Mouse (Mus musculus): ENCODE measurements around the gene Adamts17. TPM values are rescaled to one million over a fixed set of nuclear protein-coding genes. Genes with fewer than 3 reads are reported as not detected.

The Adamts17 gene
- total RNA-seq, 2 experiments from 2014 or later: 19.0 to 24.1 TPM

DNA sequence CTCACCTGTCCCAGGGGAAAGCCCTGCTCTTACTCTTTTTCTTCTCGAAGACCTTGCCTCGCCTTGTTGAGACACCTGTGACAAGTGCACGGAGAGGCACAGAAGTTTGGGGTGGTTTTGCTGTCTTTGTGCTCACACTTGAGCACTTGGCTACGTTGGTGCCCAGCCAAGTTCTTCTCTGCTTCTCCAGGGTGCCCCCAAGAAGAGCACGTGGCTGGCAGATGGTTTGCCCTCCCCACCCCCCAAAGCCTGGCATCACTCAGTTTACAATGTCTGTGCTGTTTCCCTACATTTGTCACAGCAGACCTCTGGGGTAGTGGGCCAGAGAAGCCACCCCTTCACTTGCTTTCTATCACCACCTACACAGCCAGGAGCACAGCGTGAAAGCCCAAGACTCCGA lies 1.6 kb downstream of the Adamts17 start:
- intact Hi-C loops (cut with DNase I): loop anchor here (2.0 to 5.0 kb wide), 2 partner anchors 356 to 790 kb away; no protein-coding TSS in a partner anchor
- DNase-seq (ENCODE audit: extremely low spot score in 1 of 2, low spot score in 2 of 2): peak in 1 of 2 experiments; percentile 55

DNA sequence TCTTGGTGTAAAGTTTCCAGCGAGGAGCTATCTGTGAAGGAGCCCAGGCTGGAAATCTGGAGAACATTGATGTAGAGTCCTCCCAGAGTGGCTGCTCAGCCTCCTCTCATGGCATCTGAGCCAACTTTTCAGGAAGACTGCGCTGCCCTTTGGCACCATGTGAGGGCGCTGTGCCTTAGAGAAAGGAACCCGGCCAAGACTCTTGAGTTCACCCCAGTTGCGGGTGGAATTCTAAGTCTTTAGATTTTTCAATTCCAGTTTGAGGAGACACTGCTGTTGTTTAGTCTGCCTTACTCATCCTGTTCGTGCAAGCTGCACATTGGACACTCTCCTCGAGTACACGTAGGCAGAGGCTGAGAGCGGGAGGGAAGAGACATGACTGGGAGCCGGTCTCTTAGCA lies 2.5 kb downstream of the Adamts17 start:
- intact Hi-C loops (cut with DNase I): loop anchor here (5.0 kb wide), 1 partner anchor 355 kb away; no protein-coding TSS in a partner anchor
- DNase-seq (ENCODE audit: extremely low spot score in 1 of 2, low spot score in 2 of 2): peak; percentile 81 to 82

DNA sequence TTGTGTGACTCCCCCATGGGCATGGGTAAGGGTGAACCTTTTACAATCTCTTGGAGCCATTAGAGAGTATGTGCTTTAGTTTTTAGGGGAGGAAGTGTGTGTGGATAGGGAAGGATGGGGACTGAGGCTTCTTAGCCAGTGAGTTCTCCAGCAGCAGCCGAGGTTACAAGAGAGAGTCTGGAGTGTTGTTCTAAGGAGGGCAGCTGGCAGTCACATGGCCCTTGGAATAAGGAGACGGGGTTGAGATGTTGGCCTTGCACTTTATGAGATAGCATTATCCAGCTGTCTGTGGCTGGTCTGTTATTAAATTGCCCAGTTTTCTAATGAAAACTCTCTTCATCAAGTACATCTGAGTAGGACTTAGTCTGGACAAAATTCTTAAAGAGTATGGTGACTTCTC lies 4.3 kb downstream of the Adamts17 start:
- DNase-seq (ENCODE audit: extremely low spot score in 1 of 2, low spot score in 2 of 2): no peak
- intact Hi-C loops (cut with DNase I): loop anchor here (5.0 kb wide), 1 partner anchor 353 kb away; no protein-coding TSS in a partner anchor

DNA sequence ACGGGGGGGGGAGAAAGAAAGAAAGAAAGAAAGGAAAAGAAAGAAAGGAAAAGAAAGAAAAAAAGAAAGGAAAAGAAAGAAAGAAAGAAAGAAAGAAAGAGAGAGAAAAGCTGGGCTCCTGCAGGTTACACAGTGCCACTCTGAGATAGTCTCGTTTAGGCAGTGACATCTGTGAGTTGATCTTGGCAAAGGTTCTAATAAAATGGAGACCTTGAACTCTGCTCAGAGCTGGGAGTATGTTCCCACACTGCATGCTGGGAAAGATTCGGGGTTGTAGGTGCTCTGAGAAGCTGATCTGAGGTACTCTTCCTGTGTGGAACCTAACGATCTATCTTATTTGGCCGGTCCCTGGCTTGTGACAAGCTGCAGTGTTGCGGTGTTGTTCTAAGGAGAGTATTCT lies 7.0 kb downstream of the Adamts17 start:
- no peak for DNase-seq (ENCODE audit: extremely low spot score in 1 of 2, low spot score in 2 of 2)
- intact Hi-C loops (cut with DNase I): no loop called here

DNA sequence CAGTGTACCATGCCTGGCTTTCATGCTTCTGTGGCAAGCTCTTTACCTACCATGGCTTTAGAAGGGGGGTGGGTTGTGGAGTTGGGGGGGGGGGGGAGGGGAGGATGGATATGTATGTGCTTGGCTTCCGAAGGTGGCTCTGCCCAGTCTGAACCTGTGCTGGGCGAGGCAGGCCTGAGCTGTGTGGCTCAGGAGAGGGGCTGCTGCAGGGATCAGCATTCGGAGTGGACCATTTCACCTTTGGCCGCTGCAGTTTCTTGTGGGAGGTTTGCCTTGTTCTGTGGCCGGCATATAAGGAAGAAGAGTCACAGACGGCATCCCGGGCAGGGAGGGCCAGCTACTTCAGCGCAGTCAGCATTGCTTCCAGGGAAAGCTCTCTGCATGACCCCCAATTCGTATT lies 7.8 kb downstream of the Adamts17 start:
- intact Hi-C loops (cut with DNase I): no loop called here
- DNase-seq (ENCODE audit: extremely low spot score in 1 of 2, low spot score in 2 of 2): no peak

DNA sequence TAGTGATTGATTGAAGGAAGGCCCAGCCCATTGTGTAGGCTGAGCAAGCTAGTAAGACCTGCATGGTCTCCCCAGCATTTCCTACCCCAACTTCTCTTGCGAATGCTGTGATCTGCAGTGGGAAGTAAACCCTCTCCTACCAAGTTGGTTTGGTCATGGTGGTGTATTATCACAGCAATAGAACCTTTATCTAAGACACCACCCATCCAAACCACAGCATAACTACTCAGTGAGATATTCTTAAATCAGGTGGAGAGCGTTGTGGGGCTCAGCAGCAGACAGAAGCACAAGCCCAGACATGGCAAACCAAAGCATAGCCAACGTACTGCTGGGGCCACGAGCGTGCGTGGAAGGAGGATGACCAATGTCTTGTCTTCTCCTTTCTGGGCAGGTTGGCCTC lies 9.8 kb downstream of the Adamts17 start:
- no peak for DNase-seq (ENCODE audit: extremely low spot score in 1 of 2, low spot score in 2 of 2)
- intact Hi-C loops (cut with DNase I): no loop called here

DNA sequence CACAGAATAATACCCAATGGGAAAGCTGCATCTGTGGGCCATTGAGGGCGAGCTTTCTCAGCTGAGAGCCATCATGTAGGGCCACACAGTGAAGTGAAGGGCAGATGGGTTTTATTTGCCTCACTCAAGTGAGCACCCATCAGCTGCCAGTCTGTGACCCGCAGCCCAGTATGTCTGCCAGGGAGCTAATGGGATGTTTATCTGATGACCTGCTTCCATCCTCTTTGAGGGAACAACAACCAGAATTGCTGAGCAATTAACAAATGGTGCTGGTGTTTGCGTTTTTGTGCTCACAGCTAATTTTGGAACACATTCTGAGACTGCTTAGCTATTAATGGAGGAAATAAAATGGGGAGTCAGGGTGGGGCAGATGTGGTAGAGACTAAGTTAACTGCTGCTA lies 12.6 kb downstream of the Adamts17 start:
- intact Hi-C loops (cut with DNase I): no loop called here
- no peak for DNase-seq (ENCODE audit: extremely low spot score in 1 of 2, low spot score in 2 of 2)

DNA sequence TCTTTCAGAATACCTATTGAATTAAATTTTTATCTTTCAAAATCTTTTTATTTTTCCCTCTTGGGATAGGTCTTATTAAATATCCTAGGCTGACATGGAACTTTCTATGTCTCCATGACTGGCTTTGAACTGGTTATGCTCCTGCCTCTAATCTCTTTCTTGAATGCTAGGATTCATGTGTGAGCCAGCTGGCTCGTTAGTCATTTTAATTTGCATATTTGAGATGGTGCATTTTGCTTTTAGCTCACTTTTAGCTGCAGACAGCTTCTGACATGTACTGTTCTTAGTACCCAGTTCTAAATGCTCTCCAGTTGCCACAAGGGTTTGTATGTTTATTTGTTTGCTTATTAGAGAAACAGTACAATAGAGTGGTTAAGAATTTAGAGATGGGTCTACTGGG lies 18.1 kb downstream of the Adamts17 start:
- intact Hi-C loops (cut with DNase I): no loop called here
- no peak for DNase-seq (ENCODE audit: extremely low spot score in 1 of 2, low spot score in 2 of 2)

DNA sequence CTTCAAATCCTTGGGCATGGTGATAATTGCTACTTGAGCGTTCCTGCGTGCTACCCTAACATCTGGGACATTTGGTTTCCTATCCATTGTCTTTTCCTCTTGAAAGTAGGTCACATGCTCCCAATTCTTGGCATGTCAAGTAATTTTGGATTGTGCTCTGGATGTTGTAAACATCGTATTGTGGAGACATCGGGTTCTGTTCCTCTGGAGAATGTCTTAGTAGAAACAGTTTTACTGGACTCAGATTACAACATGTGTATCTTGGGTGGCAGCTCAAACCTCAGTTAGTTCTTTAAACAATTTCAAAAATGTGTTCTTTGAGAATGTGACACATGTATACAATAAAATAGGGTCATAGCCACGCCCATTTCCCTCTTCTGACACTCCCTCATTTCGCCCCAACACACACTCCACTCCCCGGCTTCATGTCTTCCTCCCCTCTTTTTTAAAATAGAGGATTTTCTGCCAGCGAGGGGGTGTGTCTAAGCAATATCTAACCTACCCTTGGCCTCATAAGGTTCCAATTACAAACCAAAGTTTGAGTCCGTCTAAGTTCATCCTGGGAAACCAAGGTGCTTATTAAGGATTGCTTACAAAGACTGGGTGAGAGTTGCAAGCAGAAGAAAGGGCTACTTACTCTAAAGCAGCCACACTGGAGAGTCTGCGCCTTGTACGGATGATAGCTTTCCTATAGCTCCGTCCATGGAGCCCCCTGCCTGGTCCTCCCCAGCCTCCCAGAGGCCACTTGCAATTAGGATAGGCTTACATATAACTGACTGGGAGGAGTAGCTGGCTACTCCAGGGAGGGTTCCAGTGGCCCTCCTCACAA lies 18.9 kb downstream of the Adamts17 start:
- intact Hi-C loops (cut with DNase I): no loop called here
- no peak for DNase-seq (ENCODE audit: extremely low spot score in 1 of 2, low spot score in 2 of 2)

DNA sequence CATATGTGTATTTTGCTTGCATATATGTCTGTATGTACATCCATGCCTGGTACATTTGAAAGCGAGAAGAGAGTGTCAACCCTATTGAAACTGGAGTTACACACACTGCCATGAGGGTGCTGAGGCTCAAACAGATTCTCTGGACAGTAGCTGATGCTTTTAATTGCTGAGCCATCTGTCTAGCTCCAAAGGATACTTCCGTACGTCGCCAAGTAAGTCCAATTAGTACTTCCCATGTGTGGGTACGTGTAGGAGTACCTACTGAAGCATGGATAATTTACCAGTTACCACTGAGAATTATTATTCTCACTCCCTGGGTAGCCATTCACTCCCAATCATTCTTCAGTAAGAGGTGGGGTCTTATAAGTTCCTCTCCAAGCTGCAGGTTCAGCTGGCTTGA lies 19.7 kb downstream of the Adamts17 start:
- DNase-seq (ENCODE audit: extremely low spot score in 1 of 2, low spot score in 2 of 2): no peak
- intact Hi-C loops (cut with DNase I): no loop called here

DNA sequence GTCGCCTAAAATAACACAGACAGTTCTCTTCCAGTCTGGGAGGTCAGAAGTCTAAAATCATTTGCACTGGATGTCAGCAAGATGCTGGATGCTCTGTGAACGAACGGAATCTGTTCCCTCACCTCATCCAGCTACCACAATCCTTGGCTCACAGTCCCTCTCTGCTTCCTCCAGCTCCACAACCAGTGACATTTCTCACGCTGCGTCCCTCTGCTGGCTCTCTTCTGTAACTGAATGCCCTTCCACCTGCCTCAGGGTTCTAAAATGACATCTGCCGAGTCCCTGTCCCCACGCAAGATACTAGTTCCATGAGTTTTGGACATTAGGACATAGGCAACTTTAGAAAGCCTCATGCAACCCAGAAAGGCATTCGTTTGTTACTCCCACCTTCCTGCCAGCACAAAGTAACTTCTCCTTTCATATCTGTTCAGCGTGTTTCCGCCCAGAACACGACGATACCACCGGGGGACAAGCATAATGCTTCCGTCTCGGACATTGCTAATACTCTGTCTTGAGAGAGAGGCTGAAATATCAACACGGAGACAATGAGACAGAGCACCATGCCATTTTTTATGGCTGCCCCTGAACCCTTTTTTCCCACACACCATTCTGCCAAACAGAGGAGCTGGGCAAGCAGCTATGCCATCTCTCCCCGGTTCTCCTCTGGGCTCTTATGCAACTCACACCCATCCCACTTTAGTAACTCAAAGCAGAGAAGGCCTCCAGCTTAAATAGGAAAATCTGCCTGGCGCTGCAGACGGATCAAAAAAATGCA lies 27.6 kb downstream of the Adamts17 start:
- intact Hi-C loops (cut with DNase I): no loop called here
- DNase-seq (ENCODE audit: extremely low spot score in 1 of 2, low spot score in 2 of 2): no peak

DNA sequence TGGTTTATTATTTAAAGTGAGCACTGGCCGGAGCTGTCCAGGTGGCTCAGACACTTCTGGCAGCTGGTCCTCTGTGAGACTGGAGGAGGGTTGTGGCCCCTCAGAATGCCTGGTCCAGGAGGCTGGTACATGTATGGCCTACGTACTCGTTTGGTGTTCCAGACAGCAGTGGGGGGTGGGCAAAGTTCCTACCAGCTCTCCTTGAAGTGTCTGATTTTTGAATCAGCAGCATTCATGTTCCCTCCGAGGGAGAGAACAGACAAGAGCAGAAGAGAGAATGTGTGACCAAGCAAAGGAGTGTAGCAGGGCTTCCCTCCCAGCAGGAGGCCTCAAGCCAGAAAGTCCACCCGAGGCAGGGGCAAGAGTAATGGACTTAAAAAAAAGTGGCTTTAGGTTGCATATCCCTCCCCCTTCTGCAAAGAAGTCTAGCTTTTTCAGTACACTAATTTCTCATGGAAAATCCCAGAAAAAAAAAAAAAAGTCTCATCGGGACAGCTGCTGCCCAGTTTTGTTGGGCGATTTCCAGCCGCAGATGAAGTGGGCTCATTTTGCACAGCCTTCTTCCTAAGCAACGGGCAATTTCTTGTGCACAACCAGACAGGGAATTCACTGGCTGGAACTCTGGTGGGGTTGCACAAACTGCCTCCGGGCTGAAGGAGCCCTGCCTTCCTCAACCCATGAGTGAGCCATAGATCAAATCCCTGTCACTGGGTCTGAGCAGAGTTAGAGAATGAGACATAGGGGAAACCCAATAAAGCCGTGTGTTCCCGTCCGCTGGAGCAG lies 28.4 kb downstream of the Adamts17 start:
- intact Hi-C loops (cut with DNase I): no loop called here

DNA sequence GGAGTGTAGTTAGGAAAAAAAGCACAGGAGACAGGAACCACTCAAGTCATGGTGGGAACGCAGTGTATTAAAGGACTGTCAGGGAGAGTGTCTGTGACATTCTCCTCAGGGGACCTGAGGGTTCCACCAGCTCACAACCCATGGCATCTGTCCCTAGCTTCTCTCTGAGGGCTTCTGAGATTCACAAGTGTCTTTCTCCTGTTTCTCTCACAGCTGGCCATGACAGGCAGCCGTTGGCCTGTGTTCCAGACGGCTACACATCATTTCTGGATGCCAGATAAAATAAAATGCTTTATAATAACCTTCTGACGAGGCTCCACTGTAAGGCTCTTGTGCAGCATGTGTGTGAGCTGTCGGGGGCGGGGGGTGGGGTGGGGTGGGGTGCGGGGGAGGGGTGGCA lies 32.0 kb downstream of the Adamts17 start:
- intact Hi-C loops (cut with DNase I): no loop called here
- DNase-seq (ENCODE audit: extremely low spot score in 1 of 2, low spot score in 2 of 2): no peak

More for the DNA sequence above, 28.4 kb downstream of the Adamts17 start:
- peak; percentile 48 to 72 for DNase-seq (ENCODE audit: extremely low spot score in 1 of 2, low spot score in 2 of 2)

DNA sequence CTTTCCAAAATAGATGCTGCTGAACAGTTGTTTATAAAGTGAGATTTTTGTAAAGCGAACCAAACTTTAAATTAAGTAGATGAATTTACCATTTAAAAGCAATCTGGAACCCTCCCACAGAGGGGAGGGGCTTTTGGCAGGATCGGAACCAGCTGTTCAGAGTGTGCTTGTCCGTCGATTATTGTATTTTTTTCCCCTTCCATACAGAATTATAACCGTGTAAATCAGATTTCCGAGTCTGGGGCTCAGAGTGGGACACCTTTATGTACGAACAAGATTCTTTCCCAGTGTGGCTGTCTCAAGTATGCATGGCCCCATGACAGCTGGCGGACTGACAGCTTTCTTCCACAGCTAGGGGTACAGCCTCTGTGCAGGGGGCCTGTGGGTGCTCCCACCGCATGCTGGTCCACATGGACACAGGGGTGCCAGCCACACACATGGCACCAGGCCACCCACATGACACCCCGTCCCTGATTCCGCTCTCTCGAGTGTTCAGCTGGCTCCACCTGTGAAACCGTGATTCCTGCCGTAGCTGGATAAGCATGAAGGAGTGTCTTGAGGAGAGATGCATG lies 32.5 kb downstream of the Adamts17 start:
- intact Hi-C loops (cut with DNase I): no loop called here
- DNase-seq (ENCODE audit: extremely low spot score in 1 of 2, low spot score in 2 of 2): peak in 1 of 2 experiments; percentile 33

DNA sequence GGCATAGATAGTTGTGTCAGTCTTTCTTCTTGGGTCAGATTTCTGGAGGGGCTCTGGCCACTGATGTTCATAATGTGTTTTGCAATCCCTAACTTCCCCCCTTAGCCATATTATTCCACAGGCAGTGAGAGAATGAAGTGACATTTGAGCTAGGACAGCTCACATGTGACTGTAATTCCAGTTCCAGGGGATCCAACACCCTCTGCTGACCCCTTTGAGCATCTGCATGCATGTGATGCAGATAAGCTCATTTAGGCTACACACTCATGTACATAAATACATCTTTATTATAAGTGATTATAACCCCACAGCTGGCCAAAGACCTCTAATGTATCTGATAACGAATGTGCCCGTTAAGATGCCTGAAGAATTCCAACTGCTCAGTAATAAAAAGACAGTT lies 33.7 kb downstream of the Adamts17 start:
- intact Hi-C loops (cut with DNase I): no loop called here
- no peak for DNase-seq (ENCODE audit: extremely low spot score in 1 of 2, low spot score in 2 of 2)

DNA sequence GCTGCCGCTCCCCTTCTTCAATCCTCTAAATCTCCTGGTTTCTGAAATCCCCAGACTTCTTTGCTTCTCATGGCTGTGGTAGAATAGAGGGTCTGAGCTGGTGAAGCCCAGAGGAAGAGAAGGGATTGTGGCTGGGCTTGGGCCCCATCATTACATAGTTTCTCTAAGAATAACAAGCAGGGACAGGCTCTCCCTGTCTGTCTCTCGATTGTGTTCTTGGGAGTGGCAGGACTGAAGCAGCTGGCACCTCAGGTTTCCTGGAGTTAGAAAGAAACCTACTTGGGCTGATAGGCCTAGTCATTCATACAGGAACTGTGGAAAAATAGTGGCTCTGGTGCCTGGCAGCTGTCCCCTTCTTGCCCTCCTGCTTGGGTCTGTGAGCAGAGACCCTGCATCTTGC lies 51.9 kb downstream of the Adamts17 start:
- DNase-seq (ENCODE audit: extremely low spot score in 1 of 2, low spot score in 2 of 2): no peak
- intact Hi-C loops (cut with DNase I): no loop called here

DNA sequence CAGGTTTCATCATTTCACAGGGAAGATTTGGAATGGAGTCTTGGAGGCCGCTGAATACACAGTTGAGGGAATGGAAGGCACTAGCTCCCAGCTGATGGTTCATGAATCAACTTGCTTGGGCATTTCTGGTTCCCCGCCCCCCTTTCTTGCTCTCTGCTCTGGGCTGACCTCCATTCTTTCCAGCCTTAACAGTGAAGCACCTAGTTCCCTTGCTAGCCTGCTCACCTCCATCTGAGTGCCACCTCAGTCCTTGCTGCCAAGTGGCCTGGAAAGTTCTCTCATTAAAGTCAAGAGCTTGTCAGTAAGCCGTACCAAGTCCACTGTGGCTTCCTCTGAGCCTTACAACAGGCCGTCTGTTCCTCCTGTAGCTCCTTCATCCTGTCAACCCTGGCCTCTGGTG lies 52.6 kb downstream of the Adamts17 start:
- intact Hi-C loops (cut with DNase I): no loop called here

DNA sequence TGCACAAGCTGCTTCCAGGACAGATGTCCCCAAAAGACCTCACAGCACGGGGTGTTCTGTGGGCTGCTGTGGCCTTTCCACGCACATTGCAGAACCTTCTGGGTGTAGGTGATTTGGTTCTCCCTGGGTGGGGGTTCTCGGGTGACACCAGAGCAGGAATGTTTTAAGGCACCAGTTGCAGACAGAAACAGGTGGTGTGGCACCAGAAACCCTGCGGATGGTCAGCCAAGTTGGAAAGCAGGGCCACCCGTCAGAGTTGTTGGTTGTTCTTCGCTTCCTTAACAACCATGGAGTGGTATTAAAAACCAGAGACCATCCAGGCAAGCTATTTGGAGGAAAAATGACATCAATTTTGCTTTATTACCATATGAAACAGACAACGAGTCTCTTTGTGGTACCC lies 62.8 kb downstream of the Adamts17 start:
- intact Hi-C loops (cut with DNase I): no loop called here
- DNase-seq (ENCODE audit: extremely low spot score in 1 of 2, low spot score in 2 of 2): no peak

More for the DNA sequence above, 52.6 kb downstream of the Adamts17 start:
- no peak for DNase-seq (ENCODE audit: extremely low spot score in 1 of 2, low spot score in 2 of 2)

DNA sequence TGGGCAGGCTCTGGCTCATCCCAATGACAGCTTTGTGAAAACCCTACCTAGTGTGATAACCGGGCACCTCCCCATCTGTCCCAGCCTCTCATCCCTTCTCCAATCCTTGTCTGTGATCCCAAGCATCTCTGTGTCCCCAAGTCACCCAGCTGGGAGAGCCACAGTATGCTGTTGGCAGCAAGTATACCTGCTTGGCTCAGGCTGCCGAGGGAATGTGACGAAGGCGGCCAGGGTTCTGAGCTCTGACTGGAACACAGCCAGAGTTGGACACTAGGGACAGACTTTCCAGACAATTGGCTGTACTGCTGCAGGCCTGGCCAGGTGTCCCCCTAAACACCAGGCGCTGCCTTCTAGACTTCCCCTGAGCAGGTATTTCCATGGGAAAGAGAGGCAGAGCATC lies 63.5 kb downstream of the Adamts17 start:
- intact Hi-C loops (cut with DNase I): no loop called here
- peak in 1 of 2 experiments; percentile 4 for DNase-seq (ENCODE audit: extremely low spot score in 1 of 2, low spot score in 2 of 2)

Measured in left cerebral cortex, postnatal 10 days (tissue).